Mouse (Mus musculus): ENCODE results near the gene Sulf2. TPM values are rescaled to one million over a fixed set of nuclear protein-coding genes. Genes with fewer than 3 reads are reported as not detected.

The Sulf2 gene
- total and polyA plus RNA-seq, 3 experiments: not detected

GRCm38 (mm10) chr2:166111238-166111637, 44.2 kb downstream of the Sulf2 start:
- no peaks in the 10 kb centered on the region for H3K36me3 ChIP-seq (replicated peaks in 1 of 2; ENCODE audit: control insufficient read depth in 1 of 2, insufficient read depth in 1 of 2, low read length in 1 of 2)
- TF ChIP-seq JUN (IDR thresholded peaks at IDR 0.05; ENCODE audit: insufficient read depth, low read depth, low read length): no peak
- no peak for TF ChIP-seq CHD1 (IDR thresholded peaks at IDR 0.05; ENCODE audit: low read depth, low read length)
- no peak for TF ChIP-seq ZMIZ1 (IDR thresholded peaks at IDR 0.05; ENCODE audit: low read depth, low read length)
- TF ChIP-seq MEF2A (IDR thresholded peaks at IDR 0.05; ENCODE audit: borderline replicate concordance, low read depth, low read length): no peak
- TF ChIP-seq MXI1 (IDR thresholded peaks at IDR 0.05; ENCODE audit: low read depth, low read length): no peak
- no peak for TF ChIP-seq EP300 (IDR thresholded peaks at IDR 0.05; ENCODE audit: low read length)
- TF ChIP-seq ZNF384 (IDR thresholded peaks at IDR 0.05; ENCODE audit: low read depth, low read length): no peak
- no peak for TF ChIP-seq TCF12 (IDR thresholded peaks at IDR 0.05; ENCODE audit: low read depth, low read length)
- TF ChIP-seq E2F4 (IDR thresholded peaks at IDR 0.05; ENCODE audit: insufficient replicate concordance, low read depth, low read length): no peak
- TF ChIP-seq UBTF (IDR thresholded peaks at IDR 0.05; ENCODE audit: low read depth, low read length): no peak
- no peak for DNase-seq (ENCODE audit: extremely low read depth)

GRCm38 (mm10) chr2:166110764-166111163, 44.7 kb downstream of the Sulf2 start:
- Histone ChIP-seq H3K79me2 (replicated peaks; ENCODE audit: control insufficient read depth, extremely low read depth, insufficient read depth, poor library complexity, severe bottlenecking) (no peaks in the 10 kb centered on the region), H3K4me2 (ENCODE audit: insufficient read depth, low read depth, poor library complexity, severe bottlenecking) (no peak overlapping the region), H3K9ac (ENCODE audit: insufficient read depth, low read depth) (no peak overlapping the region), H3K27ac (ENCODE audit: insufficient read depth, low read depth) (no peak overlapping the region), H3K9me3 (replicated peaks; ENCODE audit: low read length) (no peaks in the 10 kb centered on the region), H3K4me1 (ENCODE audit: control insufficient read depth in 1 of 2, insufficient read depth in 2 of 2) (peaks cover 0 to 1% of the 10 kb centered on the region in 2 experiments; a peak in 2 of 4 replicates), H3K36me3 (replicated peaks in 1 of 2; ENCODE audit: control insufficient read depth in 1 of 2, insufficient read depth in 1 of 2, low read length in 1 of 2) (no peaks in the 10 kb centered on the region), H3K27me3 (replicated peaks) (peaks cover 19% of the 10 kb centered on the region), H3K4me3 (replicated peaks in 1 of 3; ENCODE audit: low read depth in 2 of 3, low read length in 2 of 3, poor library complexity in 1 of 3) (no peak overlapping the region)
- TF ChIP-seq ZNF384 (IDR thresholded peaks at IDR 0.05; ENCODE audit: low read depth, low read length) (no peak), PAX5 (IDR thresholded peaks at IDR 0.05; ENCODE audit: low read length) (no peak), IRF4 (IDR thresholded peaks at IDR 0.05; ENCODE audit: low read depth, low read length) (no peak), GABPA (IDR thresholded peaks at IDR 0.05; ENCODE audit: insufficient replicate concordance, low read depth, low read length) (no peak), ZMIZ1 (IDR thresholded peaks at IDR 0.05; ENCODE audit: low read depth, low read length) (no peak), SMC3 (IDR thresholded peaks at IDR 0.05; ENCODE audit: low read depth, low read length) (no peak), BHLHE40 (IDR thresholded peaks at IDR 0.05; ENCODE audit: low read depth, low read length) (no peak), USF2 (conservative IDR thresholded peaks at IDR 0.05; ENCODE audit: low read depth, low read length) (no peak), MAFK (IDR thresholded peaks at IDR 0.05; ENCODE audit: insufficient replicate concordance, low read length) (no peak), MYC (IDR thresholded peaks at IDR 0.05; ENCODE audit: low read depth, low read length) (no peak), UBTF (IDR thresholded peaks at IDR 0.05; ENCODE audit: low read depth, low read length) (no peak), CHD2 (IDR thresholded peaks at IDR 0.05; ENCODE audit: low read length) (no peak)
- no peak for DNase-seq (ENCODE audit: extremely low read depth)
- dilution Hi-C loops (cut with MboI; ENCODE audit: extremely low pct_ligation_motif_present, extremely low pct_unique_long_range_greater_than_20kb, low sequenced_read_pairs) (no loop called here), in situ Hi-C loops (cut with MboI; ENCODE audit: low pct_ligation_motif_present, low pct_unique_long_range_greater_than_20kb, low sequenced_read_pairs) (no loop called here)

More at GRCm38 (mm10) chr2:166111238-166111637, 44.2 kb downstream of the Sulf2 start:
- Histone ChIP-seq H3K27ac (ENCODE audit: insufficient read depth, low read depth) (no peak overlapping the region), H3K9ac (ENCODE audit: insufficient read depth, low read depth) (no peak overlapping the region), H3K4me2 (ENCODE audit: insufficient read depth, low read depth, poor library complexity, severe bottlenecking) (no peak overlapping the region), H3K79me2 (replicated peaks; ENCODE audit: control insufficient read depth, extremely low read depth, insufficient read depth, poor library complexity, severe bottlenecking) (no peaks in the 10 kb centered on the region), H3K4me1 (ENCODE audit: control insufficient read depth in 1 of 2, insufficient read depth in 2 of 2) (peaks cover 2 to 6% of the 10 kb centered on the region in 2 experiments; a peak in 3 of 4 replicates), H3K9me3 (replicated peaks; ENCODE audit: low read length) (no peaks in the 10 kb centered on the region), H3K4me3 (replicated peaks in 1 of 3; ENCODE audit: low read depth in 2 of 3, low read length in 2 of 3, poor library complexity in 1 of 3) (no peak overlapping the region), H3K27me3 (replicated peaks) (peaks cover 16% of the 10 kb centered on the region)
- in situ Hi-C loops (cut with MboI; ENCODE audit: low pct_ligation_motif_present, low pct_unique_long_range_greater_than_20kb, low sequenced_read_pairs) (no loop called here), dilution Hi-C loops (cut with MboI; ENCODE audit: extremely low pct_ligation_motif_present, extremely low pct_unique_long_range_greater_than_20kb, low sequenced_read_pairs) (no loop called here)
